Mouse (Mus musculus) liver, adult 2 months (tissue): ENCODE data around the gene Dnajc6.

Experiments
- CTCF ChIP-seq: fragments of 200-500 bp; IDR thresholded peaks from 2 replicates; pipeline ENCODE4 v1.5.1; 2011; ENCODE audit warnings: low read depth, low read length, control low read depth
- POLR2A ChIP-seq: fragments of 200-500 bp; IDR thresholded peaks from 2 replicates; pipeline ENCODE4 v1.6.1; 2011; ENCODE audit warnings: low read length, control low read depth; ENCODE audit not compliant: insufficient read depth; ENCODE audit errors: extremely low read depth

GRCm38 (mm10) chr4:101689645-101690044 lies 193.2 kb downstream of the Dnajc6 start:
- TF ChIP-seq CTCF, result no peak
- TF ChIP-seq POLR2A, result no peak
